Mouse (Mus musculus): Measurements from ENCODE around the gene Gpha2. TPM values are rescaled to one million over a fixed set of nuclear protein-coding genes. Genes with fewer than 3 reads are reported as not detected.

The Gpha2 gene
- polyA plus RNA-seq, 1 experiment from 2014 or later = 0.70 TPM

GRCm38 (mm10) chr19:6272053-6272452 is 45.9 kb downstream of the Gpha2 start:
- H3K4me2 ChIP-seq = no peak overlapping the region
- H3K27ac ChIP-seq (ENCODE audit: low read depth, low read length) = no peak overlapping the region
- peak overlapping the region; percentile 22; the same call in 1 of the 2 replicates for H3K9ac ChIP-seq (ENCODE audit: low read depth, low read length)
- DNase-seq (ENCODE audit: low spot score) (no peak), ATAC-seq (replicated peaks; ENCODE audit: low FRiP score) (no peak)
- WGBS = 74% methylated on average over 7 of the region's 7 CpGs
- peaks cover 7% of the 10 kb centered on the region for H3K4me1 ChIP-seq (replicated peaks; ENCODE audit: control insufficient read depth, insufficient read depth, low read length)
- no peaks in the 10 kb centered on the region for H3K9me3 ChIP-seq (ENCODE audit: control insufficient read depth, low read length)
- H3K27me3 ChIP-seq (replicated peaks; ENCODE audit: control insufficient read depth, insufficient read depth, low read length) = no peaks in the 10 kb centered on the region
- H3K4me3 ChIP-seq (ENCODE audit: low read depth, low read length) = no peak overlapping the region
- H3K36me3 ChIP-seq (ENCODE audit: control insufficient read depth, insufficient read depth, low read length) = no peaks in the 10 kb centered on the region

DNA sequence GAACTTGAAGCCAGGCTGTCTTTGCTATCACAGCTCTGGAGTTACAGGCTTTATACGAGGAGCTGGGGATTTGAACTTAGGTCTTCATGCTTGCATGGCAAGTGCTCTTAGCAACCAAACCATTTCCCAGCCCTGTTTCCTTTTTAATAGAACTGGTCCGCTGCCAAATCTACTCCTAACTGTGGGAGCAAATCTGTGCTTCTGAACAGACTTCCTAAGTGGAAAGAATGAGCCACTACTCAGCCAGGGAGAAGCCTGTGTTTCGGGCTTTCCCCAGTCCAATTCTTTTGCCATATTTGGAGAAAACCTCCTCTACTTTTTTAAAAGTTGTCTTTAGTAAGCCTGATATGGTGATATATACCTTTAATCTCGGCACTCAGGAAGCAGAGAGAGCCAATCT is 46.6 kb downstream of the Gpha2 start:
- H3K27ac ChIP-seq (ENCODE audit: low read depth, low read length) = no peak overlapping the region
- H3K4me1 ChIP-seq (replicated peaks; ENCODE audit: control insufficient read depth, insufficient read depth, low read length) = peaks cover 7% of the 10 kb centered on the region
- no peak overlapping the region for H3K4me2 ChIP-seq

DNA sequence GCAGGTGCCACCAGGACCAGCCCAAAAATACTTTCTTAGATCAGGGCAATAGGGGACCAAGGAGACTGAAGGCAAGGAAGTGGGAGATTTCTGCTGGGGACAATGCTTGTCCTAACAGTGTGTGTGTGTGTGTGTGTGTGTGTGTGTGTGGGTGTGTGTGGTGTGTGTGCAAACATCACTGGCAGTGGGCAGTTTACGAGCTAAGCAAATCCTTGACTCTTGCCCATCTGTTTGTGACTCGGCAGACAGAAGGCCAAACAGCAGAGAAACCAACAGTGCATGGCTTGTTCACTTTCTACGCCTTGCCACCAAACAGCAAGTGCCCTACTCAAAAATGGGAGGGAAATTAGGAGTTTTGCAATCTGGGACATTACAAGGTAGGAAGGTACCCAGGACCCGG is 47.4 kb downstream of the Gpha2 start:
- Histone ChIP-seq H3K9me3 (ENCODE audit: control insufficient read depth, low read length) (no peaks in the 10 kb centered on the region), H3K36me3 (ENCODE audit: control insufficient read depth, insufficient read depth, low read length) (no peaks in the 10 kb centered on the region), H3K27ac (ENCODE audit: low read depth, low read length) (no peak overlapping the region), H3K27me3 (replicated peaks; ENCODE audit: control insufficient read depth, insufficient read depth, low read length) (no peaks in the 10 kb centered on the region), H3K4me3 (ENCODE audit: low read depth, low read length) (no peak overlapping the region), H3K4me2 (no peak overlapping the region), H3K4me1 (replicated peaks; ENCODE audit: control insufficient read depth, insufficient read depth, low read length) (peaks cover 15% of the 10 kb centered on the region), H3K9ac (ENCODE audit: low read depth, low read length) (no peak overlapping the region)
- ATAC-seq (replicated peaks; ENCODE audit: low FRiP score) (no peak), DNase-seq (ENCODE audit: low spot score) (no peak)
- 75% methylated on average over 4 of the region's 4 CpGs for WGBS

More for the DNA sequence above, 46.6 kb downstream of the Gpha2 start:
- DNase-seq (ENCODE audit: low spot score) (no peak), ATAC-seq (replicated peaks; ENCODE audit: low FRiP score) (no peak)
- WGBS = 87% methylated on average over 4 of the region's 4 CpGs
- Histone ChIP-seq H3K27me3 (replicated peaks; ENCODE audit: control insufficient read depth, insufficient read depth, low read length) (no peaks in the 10 kb centered on the region), H3K4me3 (ENCODE audit: low read depth, low read length) (no peak overlapping the region), H3K9ac (ENCODE audit: low read depth, low read length) (no peak overlapping the region), H3K36me3 (ENCODE audit: control insufficient read depth, insufficient read depth, low read length) (no peaks in the 10 kb centered on the region), H3K9me3 (ENCODE audit: control insufficient read depth, low read length) (no peaks in the 10 kb centered on the region)

DNA sequence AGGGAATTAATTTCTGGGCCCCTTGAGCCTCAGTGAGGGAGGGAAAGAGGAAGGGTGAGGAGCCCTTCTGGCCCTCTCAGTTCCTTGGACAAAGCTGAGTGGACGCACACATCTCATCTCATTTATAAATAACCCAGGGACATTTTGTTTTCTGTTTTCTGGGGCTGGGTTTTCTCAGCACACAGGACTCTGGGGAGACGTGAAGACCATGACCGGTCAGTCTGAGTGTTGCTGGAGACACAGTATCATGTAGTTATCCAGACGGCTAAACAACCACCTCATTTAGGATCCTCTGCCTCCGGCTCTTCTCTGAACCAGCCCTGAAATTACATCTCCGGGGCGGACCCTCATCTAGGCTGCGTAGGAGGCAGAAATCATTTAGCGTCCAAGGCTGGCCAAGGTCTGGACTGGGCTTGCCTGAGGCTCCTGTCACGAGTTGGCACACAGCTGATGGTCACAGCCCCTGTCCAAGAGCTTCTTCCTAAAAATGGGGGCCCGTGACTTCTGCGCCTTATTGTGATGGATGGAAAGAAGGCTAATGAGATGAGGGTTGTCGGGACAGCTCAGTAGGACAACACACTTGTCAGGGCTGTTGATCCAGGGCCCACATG is 47.9 kb downstream of the Gpha2 start:
- WGBS = 89% methylated on average over 13 of the region's 13 CpGs
- H3K27ac ChIP-seq (ENCODE audit: low read depth, low read length) = no peak overlapping the region
- H3K9ac ChIP-seq (ENCODE audit: low read depth, low read length) = no peak overlapping the region
- H3K4me3 ChIP-seq (ENCODE audit: low read depth, low read length) = no peak overlapping the region
- no peak for DNase-seq (ENCODE audit: low spot score)
- no peaks in the 10 kb centered on the region for H3K36me3 ChIP-seq (ENCODE audit: control insufficient read depth, insufficient read depth, low read length)
- no peaks in the 10 kb centered on the region for H3K27me3 ChIP-seq (replicated peaks; ENCODE audit: control insufficient read depth, insufficient read depth, low read length)
- no peak for ATAC-seq (replicated peaks; ENCODE audit: low FRiP score)
- H3K4me2 ChIP-seq = no peak overlapping the region
- no peaks in the 10 kb centered on the region for H3K9me3 ChIP-seq (ENCODE audit: control insufficient read depth, low read length)
- H3K4me1 ChIP-seq (replicated peaks; ENCODE audit: control insufficient read depth, insufficient read depth, low read length) = peaks cover 20% of the 10 kb centered on the region

DNA sequence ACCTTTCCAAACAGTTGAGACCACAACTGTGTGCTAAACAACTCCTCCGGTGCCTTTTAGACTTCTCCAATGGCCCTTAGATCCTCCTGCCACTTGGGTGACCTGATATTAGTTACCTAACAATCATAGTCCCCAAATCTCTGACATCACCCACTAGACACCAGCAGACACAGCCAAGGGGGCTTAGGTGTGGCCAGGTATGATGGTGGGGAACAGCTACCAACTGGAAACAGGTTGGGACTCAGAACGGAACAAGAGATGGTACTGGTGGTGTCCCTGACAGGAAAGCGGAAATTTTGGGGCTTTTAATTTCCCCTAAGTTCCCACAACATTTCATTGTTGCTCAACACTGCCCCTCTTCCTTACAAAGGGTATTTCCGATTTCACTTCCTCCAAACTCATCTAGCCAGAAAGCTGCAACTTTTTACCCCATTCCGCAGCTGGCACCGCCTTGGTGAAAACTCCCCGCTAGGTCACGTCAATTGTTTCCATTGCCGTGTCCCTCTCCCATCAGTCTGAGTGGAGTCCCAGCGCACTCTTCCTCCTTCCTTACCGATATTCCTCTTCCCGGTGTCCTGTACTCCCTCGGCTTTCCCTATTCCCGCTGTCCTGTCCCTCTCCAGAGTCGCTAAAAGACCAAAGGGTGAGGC is 49.7 kb downstream of the Gpha2 start:
- 6% methylated on average over 15 of the region's 15 CpGs for WGBS
- peak overlapping the region; percentile 83 for H3K27ac ChIP-seq (ENCODE audit: low read depth, low read length)
- no peak; the same call in 1 of the 2 replicates for ATAC-seq (replicated peaks; ENCODE audit: low FRiP score)
- H3K9ac ChIP-seq (ENCODE audit: low read depth, low read length) = peak overlapping the region; percentile 87
- no peaks in the 10 kb centered on the region for H3K9me3 ChIP-seq (ENCODE audit: control insufficient read depth, low read length)
- H3K36me3 ChIP-seq (ENCODE audit: control insufficient read depth, insufficient read depth, low read length) = peaks cover 9% of the 10 kb centered on the region; the same call in 1 of the 2 replicates
- peaks cover 38% of the 10 kb centered on the region for H3K4me1 ChIP-seq (replicated peaks; ENCODE audit: control insufficient read depth, insufficient read depth, low read length)
- DNase-seq (ENCODE audit: low spot score) = no peak
- no peaks in the 10 kb centered on the region for H3K27me3 ChIP-seq (replicated peaks; ENCODE audit: control insufficient read depth, insufficient read depth, low read length)
- peak overlapping the region; percentile 99 for H3K4me2 ChIP-seq
- H3K4me3 ChIP-seq (ENCODE audit: low read depth, low read length) = peak overlapping the region; percentile 88

- Histone ChIP-seq H3K27ac (ENCODE audit: low read depth, low read length) (peak within 1 kb of the TSS; percentile 83), H3K4me2 (peak within 1 kb of the TSS; percentile 99), H3K36me3 (ENCODE audit: control insufficient read depth, insufficient read depth, low read length) (peaks cover 15% of the 10 kb centered on the region), H3K9ac (ENCODE audit: low read depth, low read length) (peak within 1 kb of the TSS; percentile 91), H3K4me3 (ENCODE audit: low read depth, low read length) (peak within 1 kb of the TSS; percentile 88), H3K4me1 (replicated peaks; ENCODE audit: control insufficient read depth, insufficient read depth, low read length) (peaks cover 46% of the 10 kb centered on the region), H3K9me3 (ENCODE audit: control insufficient read depth, low read length) (no peaks in the 10 kb centered on the region), H3K27me3 (replicated peaks; ENCODE audit: control insufficient read depth, insufficient read depth, low read length) (no peaks in the 10 kb centered on the region)
- WGBS = under 1% methylated on average over 94 of the region's 106 CpGs
- DNase-seq (ENCODE audit: low spot score) (peak; percentile 97), ATAC-seq (replicated peaks; ENCODE audit: low FRiP score) (peak; percentile 92)
Measured at GRCm38 (mm10) chr19:6276426-6277421, 50.5 kb downstream of the Gpha2 start, which contains the start of gene Ehd1. Ehd1 (plus strand) TSS chr19:6276725.

MicroRNA genes within 50 kb of the gene (microRNA counts, 519-probe panel; counts per million panel counts)
- 5,357 counts per million, percentile 48 among the panel's probes with 10 or more counts for microRNA mmu-miR-192

Small RNA genes lying within 50 kb of the gene (microRNA-seq; reads per million reads assigned to microRNA genes)
- gene Mir192 (ENCODE audit: borderline number of aligned reads) (1,092 reads per million, percentile 73 among the genes with 10 or more reads in this experiment), gene Mir194-2 (ENCODE audit: borderline number of aligned reads) (1,676 reads per million, percentile 78 among the genes with 10 or more reads in this experiment)

Other genes starting within 250 kb of the Gpha2 start
- gene Slc22a20, start 240.2 kb upstream of the Gpha2 start, polyA plus RNA-seq (2014; fragmentation: Nextera tagmentation; extraction: Ambion mirVana) = not detected in 2 replicates
- 25.2 and 25.8 TPM in 2 replicates for gene Capn1, start 210.5 kb upstream of the Gpha2 start, polyA plus RNA-seq (2014; fragmentation: Nextera tagmentation; extraction: Ambion mirVana)
- 30.7 and 33.7 TPM in 2 replicates for gene Syvn1, start 179.8 kb upstream of the Gpha2 start, polyA plus RNA-seq (2014; fragmentation: Nextera tagmentation; extraction: Ambion mirVana)
- gene Mrpl49, start 168.6 kb upstream of the Gpha2 start, polyA plus RNA-seq (2014; fragmentation: Nextera tagmentation; extraction: Ambion mirVana) = 84.5 and 93.9 TPM in 2 replicates
- gene Fau, start 168.5 kb upstream of the Gpha2 start, polyA plus RNA-seq (2014; fragmentation: Nextera tagmentation; extraction: Ambion mirVana) = 1,022 and 1,135 TPM in 2 replicates
- gene Znhit2, start 165.2 kb upstream of the Gpha2 start, polyA plus RNA-seq (2014; fragmentation: Nextera tagmentation; extraction: Ambion mirVana) = 38.7 and 42.3 TPM in 2 replicates
- 28.6 and 30.8 TPM in 2 replicates for gene Tm7sf2, start 158.0 kb upstream of the Gpha2 start, polyA plus RNA-seq (2014; fragmentation: Nextera tagmentation; extraction: Ambion mirVana)
- gene Vps51, start 149.1 kb upstream of the Gpha2 start, polyA plus RNA-seq (2014; fragmentation: Nextera tagmentation; extraction: Ambion mirVana) = 54.8 and 57.1 TPM in 2 replicates
- not detected in 2 replicates for gene Tmem262, start 146.3 kb upstream of the Gpha2 start, polyA plus RNA-seq (2014; fragmentation: Nextera tagmentation; extraction: Ambion mirVana)
- gene Gm28374, start 144.1 kb upstream of the Gpha2 start, polyA plus RNA-seq (2014; fragmentation: Nextera tagmentation; extraction: Ambion mirVana) = 0.75 and 2.2 TPM in 2 replicates
- gene Zfpl1, start 141.4 kb upstream of the Gpha2 start, polyA plus RNA-seq (2014; fragmentation: Nextera tagmentation; extraction: Ambion mirVana) = 50.4 and 52.3 TPM in 2 replicates
- 50.8 and 55.3 TPM in 2 replicates for gene Cdca5, start 141.4 kb upstream of the Gpha2 start, polyA plus RNA-seq (2014; fragmentation: Nextera tagmentation; extraction: Ambion mirVana)
- 0.43 and 0.51 TPM in 2 replicates for gene AC131692.1, start 132.0 kb upstream of the Gpha2 start, polyA plus RNA-seq (2014; fragmentation: Nextera tagmentation; extraction: Ambion mirVana)
- gene Naaladl1, start 120.6 kb upstream of the Gpha2 start, polyA plus RNA-seq (2014; fragmentation: Nextera tagmentation; extraction: Ambion mirVana) = 2.0 and 2.4 TPM in 2 replicates
- gene Sac3d1, start 107.7 kb upstream of the Gpha2 start, polyA plus RNA-seq (2014; fragmentation: Nextera tagmentation; extraction: Ambion mirVana) = 56.1 and 60.8 TPM in 2 replicates
- 34.6 and 35.1 TPM in 2 replicates for gene Snx15, start 98.1 kb upstream of the Gpha2 start, polyA plus RNA-seq (2014; fragmentation: Nextera tagmentation; extraction: Ambion mirVana)
- 0.15 TPM in 1 of 2 replicates, not detected in the other for gene Batf2, start 85.4 kb upstream of the Gpha2 start, polyA plus RNA-seq (2014; fragmentation: Nextera tagmentation; extraction: Ambion mirVana)
- 70.6 and 73.4 TPM in 2 replicates for gene Arl2, start 84.8 kb upstream of the Gpha2 start, polyA plus RNA-seq (2014; fragmentation: Nextera tagmentation; extraction: Ambion mirVana)
- gene Majin, start 42.0 kb upstream of the Gpha2 start, polyA plus RNA-seq (2014; fragmentation: Nextera tagmentation; extraction: Ambion mirVana) = not detected in 2 replicates
- gene Ppp2r5b, start 9.5 kb downstream of the Gpha2 start, polyA plus RNA-seq (2014; fragmentation: Nextera tagmentation; extraction: Ambion mirVana) = 10.5 and 12.0 TPM in 2 replicates
- 10.4 and 13.5 TPM in 2 replicates for gene Atg2a, start 15.3 kb downstream of the Gpha2 start, polyA plus RNA-seq (2014; fragmentation: Nextera tagmentation; extraction: Ambion mirVana)
- 96.5 and 105 TPM in 2 replicates for gene Ehd1, start 50.3 kb downstream of the Gpha2 start, polyA plus RNA-seq (2014; fragmentation: Nextera tagmentation; extraction: Ambion mirVana)
- gene Cdc42bpg, start 80.1 kb downstream of the Gpha2 start, polyA plus RNA-seq (2014; fragmentation: Nextera tagmentation; extraction: Ambion mirVana) = 0.26 and 1.2 TPM in 2 replicates
- 53.8 and 59.7 TPM in 2 replicates for gene Men1, start 108.6 kb downstream of the Gpha2 start, polyA plus RNA-seq (2014; fragmentation: Nextera tagmentation; extraction: Ambion mirVana)
- 12.9 and 14.2 TPM in 2 replicates for gene Map4k2, start 114.8 kb downstream of the Gpha2 start, polyA plus RNA-seq (2014; fragmentation: Nextera tagmentation; extraction: Ambion mirVana)
- 194 and 203 TPM in 2 replicates for gene Sf1, start 137.3 kb downstream of the Gpha2 start, polyA plus RNA-seq (2014; fragmentation: Nextera tagmentation; extraction: Ambion mirVana)
- gene Pygm, start 158.0 kb downstream of the Gpha2 start, polyA plus RNA-seq (2014; fragmentation: Nextera tagmentation; extraction: Ambion mirVana) = 1.4 and 4.3 TPM in 2 replicates
- gene Rasgrp2, start 173.0 kb downstream of the Gpha2 start, polyA plus RNA-seq (2014; fragmentation: Nextera tagmentation; extraction: Ambion mirVana) = 97.6 and 105 TPM in 2 replicates
- gene Nrxn2, start 192.4 kb downstream of the Gpha2 start, polyA plus RNA-seq (2014; fragmentation: Nextera tagmentation; extraction: Ambion mirVana) = 1.1 and 1.6 TPM in 2 replicates